Mouse (Mus musculus) midbrain, embryonic 12.5 days (tissue): ENCODE data around the gene Exoc5. TPM values are rescaled to one million over a fixed set of nuclear protein-coding genes. Genes with fewer than 3 reads are reported as not detected.

Experiments
- ATAC-seq: fragments of 200-750 bp; cut with Nextera tagmentation; 2 replicates; pipeline ENCODE4 v1.8.0; 2017; ENCODE audit warnings: low read depth, moderate TSS enrichment, moderate library complexity; ENCODE audit not compliant: low FRiP score
- H3K27ac ChIP-seq: fragments of 300-500 bp; sonication (generic); replicated peaks from 2 replicates; pipeline ENCODE4 v1.5.1; 2016; ENCODE audit warnings: mild to moderate bottlenecking
- H3K27me3 ChIP-seq: fragments of 300-500 bp; sonication (generic); 2 replicates; pipeline ENCODE4 v1.6.1; 2016; ENCODE audit warnings: mild to moderate bottlenecking
- H3K36me3 ChIP-seq: fragments of 300-500 bp; sonication (generic); 2 replicates; pipeline ENCODE4 v1.6.1; 2016
- H3K4me1 ChIP-seq: fragments of 300-500 bp; sonication (generic); 2 replicates; pipeline ENCODE4 v1.6.1; 2016
- H3K4me2 ChIP-seq: fragments of 300-500 bp; sonication (generic); replicated peaks from 2 replicates; pipeline ENCODE4 v1.6.1; 2016; ENCODE audit warnings: mild to moderate bottlenecking, moderate library complexity
- H3K4me3 ChIP-seq: fragments of 300-500 bp; sonication (generic); 2 replicates; pipeline ENCODE4 v1.5.1; 2016; ENCODE audit warnings: mild to moderate bottlenecking
- H3K9ac ChIP-seq: fragments of 300-500 bp; sonication (generic); replicated peaks from 2 replicates; pipeline ENCODE4 v1.6.1; 2016; ENCODE audit warnings: mild to moderate bottlenecking, moderate library complexity
- H3K9me3 ChIP-seq: fragments of 300-500 bp; sonication (generic); 2 replicates; pipeline ENCODE4 v1.6.1; 2016; ENCODE audit warnings: mild to moderate bottlenecking
- WGBS: fragments of 180-500 bp; shearing (Covaris S2); methylation state at CpG from one replicate; pipeline ENCODE4 v1.1.7; 2016; 5-methylcytosine and 5-hydroxymethylcytosine counted together
- polyA plus RNA-seq: library from polyadenylated mRNA; unstranded; fragments of >200 nt; fragmentation: Nextera tagmentation; extraction: Ambion mirVana; gene quantifications from 2 replicates; pipeline ENCODE4 v1.2.1, GENCODE M21; 2016

Exoc5 gene
- polyA plus RNA-seq, 1 experiment from 2014 or later, result 106 TPM

DNA sequence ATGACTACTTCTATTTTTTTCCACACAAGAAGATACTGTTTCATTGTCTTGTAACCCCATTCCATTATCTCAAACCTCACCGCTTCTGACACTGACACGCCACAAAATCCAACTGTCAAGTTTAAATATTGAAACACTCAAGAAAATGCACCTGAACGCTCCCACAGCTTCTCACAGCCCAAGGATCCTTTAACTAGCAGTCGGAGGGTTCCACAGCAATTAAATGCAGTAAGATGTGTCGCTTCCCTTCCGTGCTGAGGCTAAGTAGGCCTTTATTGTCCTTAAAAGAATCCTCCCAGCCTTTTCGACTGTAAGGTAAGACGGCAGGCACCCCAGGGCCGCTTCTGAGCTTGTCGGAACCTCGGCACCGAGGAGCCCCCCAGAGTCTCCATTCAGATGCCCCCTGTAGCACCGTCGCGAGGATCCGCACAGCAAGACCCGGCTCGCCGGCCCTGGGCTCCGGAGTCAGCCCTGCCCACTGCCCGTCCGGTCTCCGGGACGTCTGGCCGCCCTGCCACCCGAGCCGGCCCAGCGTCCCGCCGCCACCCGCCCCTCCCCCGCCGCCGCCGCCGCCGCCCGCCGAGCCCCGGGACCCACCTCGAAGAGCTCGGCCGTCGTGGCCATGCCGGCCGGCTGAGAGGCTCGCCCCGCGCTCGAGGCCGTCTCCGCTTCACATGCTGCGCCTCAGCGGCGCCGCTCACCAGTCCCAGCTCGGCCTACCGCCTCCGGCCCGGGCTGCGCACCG, 752 bp downstream of the Exoc5 start, which contains the start of gene Ap5m1:
Gene Ap5m1, plus strand, starts transcription at position 569 of the 745 bp plus-strand sequence.
- no peaks in the 10 kb centered on the region for H3K9me3 ChIP-seq
- peak within 1 kb of the TSS; percentile 81 for H3K4me2 ChIP-seq
- no peaks in the 10 kb centered on the region for H3K27me3 ChIP-seq
- H3K4me3 ChIP-seq, result peak within 1 kb of the TSS; percentile 97
- H3K27ac ChIP-seq, result peak within 1 kb of the TSS; percentile 100
- H3K4me1 ChIP-seq, result peaks cover 23% of the 10 kb centered on the region
- no peaks in the 10 kb centered on the region for H3K36me3 ChIP-seq
- peak; percentile 59; the same call in 1 of the 2 replicates for ATAC-seq
- H3K9ac ChIP-seq, result peak within 1 kb of the TSS; percentile 96
- under 1% methylated on average over 51 of the region's 62 CpGs for WGBS

GRCm38 (mm10) chr14:49063838-49064237, 2.6 kb downstream of the Exoc5 start:
- 0 out of 2 replicates have a peak overlapping the region, but pooled peaks have one; percentile 24 for H3K9ac ChIP-seq
- H3K27me3 ChIP-seq, result no peaks in the 10 kb centered on the region
- no peak overlapping the region for H3K4me3 ChIP-seq
- no peak for ATAC-seq
- H3K27ac ChIP-seq, result no peak overlapping the region
- peaks cover 21% of the 10 kb centered on the region for H3K4me1 ChIP-seq
- H3K36me3 ChIP-seq, result no peaks in the 10 kb centered on the region
- peak overlapping the region; percentile 43 for H3K4me2 ChIP-seq
- H3K9me3 ChIP-seq, result no peaks in the 10 kb centered on the region
- WGBS, result 78% methylated on average over 2 of the region's 2 CpGs

GRCm38 (mm10) chr14:49049492-49049891, 17.0 kb downstream of the Exoc5 start:
- Histone ChIP-seq H3K4me1 (no peaks in the 10 kb centered on the region), H3K27me3 (no peaks in the 10 kb centered on the region), H3K9me3 (no peaks in the 10 kb centered on the region), H3K9ac (no peak overlapping the region), H3K27ac (no peak overlapping the region), H3K4me2 (no peak overlapping the region), H3K4me3 (no peak overlapping the region), H3K36me3 (peaks cover 15% of the 10 kb centered on the region)
- no peak for ATAC-seq

DNA sequence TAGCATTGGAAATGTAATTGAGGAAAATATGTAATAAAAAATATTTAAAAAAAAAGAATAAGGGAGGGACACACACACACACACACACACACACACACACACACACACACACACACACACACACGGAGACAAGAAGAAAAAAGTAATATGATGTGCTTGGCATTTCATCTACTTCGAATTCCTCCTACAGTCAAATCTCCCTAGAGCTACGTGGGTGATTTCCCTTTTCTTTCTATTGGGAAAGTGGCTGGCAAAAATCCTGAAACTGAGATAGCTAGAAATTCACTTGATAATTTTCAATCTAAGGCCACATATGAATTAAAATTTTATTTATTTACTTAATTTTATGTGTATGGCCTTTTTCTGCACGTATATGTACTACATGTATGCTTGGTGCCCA, 20.8 kb downstream of the Exoc5 start:
- Histone ChIP-seq H3K27me3 (no peaks in the 10 kb centered on the region), H3K4me1 (no peaks in the 10 kb centered on the region), H3K36me3 (peaks cover 8% of the 10 kb centered on the region), H3K27ac (no peak overlapping the region), H3K4me2 (no peak overlapping the region), H3K9me3 (no peaks in the 10 kb centered on the region), H3K4me3 (no peak overlapping the region), H3K9ac (no peak overlapping the region)
- no peak for ATAC-seq
- WGBS, result over 99% methylated on average over 4 of the region's 4 CpGs

GRCm38 (mm10) chr14:49028991-49029390, 37.5 kb downstream of the Exoc5 start:
- ATAC-seq, result no peak
- Histone ChIP-seq H3K36me3 (peaks cover 27% of the 10 kb centered on the region), H3K4me1 (no peaks in the 10 kb centered on the region), H3K9me3 (no peaks in the 10 kb centered on the region), H3K9ac (no peak overlapping the region), H3K4me2 (no peak overlapping the region), H3K4me3 (no peak overlapping the region), H3K27ac (no peak overlapping the region), H3K27me3 (no peaks in the 10 kb centered on the region)
- 91% methylated on average over 5 of the region's 5 CpGs for WGBS

DNA sequence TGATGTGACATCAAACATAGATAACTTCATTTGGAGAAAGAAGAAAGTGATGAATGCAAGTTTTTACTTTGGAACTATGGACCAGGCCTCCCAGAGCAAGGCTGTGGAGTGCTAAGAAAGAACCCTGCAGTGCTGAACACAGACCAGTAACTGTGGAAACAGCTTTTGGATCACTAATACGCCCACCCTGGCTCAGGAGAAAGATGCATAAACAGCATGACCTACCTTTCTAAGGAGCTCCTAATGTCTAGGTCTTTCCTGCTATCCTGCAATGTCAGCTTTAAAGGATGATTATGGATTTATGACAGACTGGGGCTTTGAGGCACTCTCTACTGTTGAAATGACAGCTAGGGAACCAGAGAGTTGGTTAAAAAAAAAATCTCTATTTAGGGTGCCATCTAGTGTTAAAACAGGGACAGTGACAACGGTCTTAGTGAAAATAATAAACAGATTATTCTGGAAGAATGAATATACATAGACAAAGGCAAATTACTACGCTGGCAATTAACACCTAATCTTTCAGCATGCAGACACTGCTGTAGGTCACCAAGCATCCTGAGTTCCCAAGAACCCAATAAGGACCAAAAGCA, 38.6 kb downstream of the Exoc5 start:
- H3K4me3 ChIP-seq, result no peak overlapping the region
- no peak for ATAC-seq
- no peak overlapping the region for H3K27ac ChIP-seq
- 75% methylated on average over 3 of the region's 3 CpGs for WGBS
- H3K36me3 ChIP-seq, result peaks cover 26% of the 10 kb centered on the region
- H3K4me2 ChIP-seq, result no peak overlapping the region
- H3K9ac ChIP-seq, result no peak overlapping the region
- H3K27me3 ChIP-seq, result no peaks in the 10 kb centered on the region
- no peaks in the 10 kb centered on the region for H3K4me1 ChIP-seq
- no peaks in the 10 kb centered on the region for H3K9me3 ChIP-seq

DNA sequence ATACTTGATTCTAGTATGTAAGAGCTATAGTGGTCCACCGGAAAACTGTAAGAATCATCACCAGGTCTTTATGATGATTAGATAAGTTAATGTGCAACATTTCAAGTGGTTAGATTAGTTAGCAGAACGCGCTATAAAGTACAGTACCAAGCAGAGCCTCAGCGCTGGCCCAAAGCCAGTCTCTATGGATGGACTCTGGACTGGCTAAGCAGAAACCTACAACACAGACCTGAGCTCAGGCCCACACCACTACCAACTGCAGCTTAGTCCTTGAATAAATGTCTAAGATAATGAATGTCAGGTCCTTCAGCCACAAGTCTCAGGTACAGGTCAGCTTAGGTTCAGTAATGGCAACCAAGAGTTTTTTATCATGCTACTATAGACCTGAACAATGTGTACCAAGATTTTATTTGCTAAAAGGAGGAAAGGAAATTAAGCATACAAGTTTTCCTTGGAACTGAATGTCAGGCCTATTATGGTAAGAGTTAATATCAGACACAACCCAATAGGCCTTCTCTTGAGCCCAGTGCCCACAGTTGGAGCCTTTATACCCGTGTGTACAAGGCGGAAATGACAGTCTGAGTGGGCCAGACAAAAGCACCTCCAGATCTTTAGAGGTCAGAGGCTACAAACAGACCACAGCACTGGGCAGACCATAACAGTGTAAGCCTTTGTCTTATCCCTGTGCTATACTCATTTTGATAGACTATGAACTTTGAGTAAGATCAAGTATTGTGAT, 39.2 kb downstream of the Exoc5 start:
- WGBS, result 89% methylated on average over 6 of the region's 6 CpGs
- no peaks in the 10 kb centered on the region for H3K9me3 ChIP-seq
- H3K36me3 ChIP-seq, result peaks cover 22% of the 10 kb centered on the region
- no peaks in the 10 kb centered on the region for H3K27me3 ChIP-seq
- no peak overlapping the region for H3K4me2 ChIP-seq
- H3K27ac ChIP-seq, result no peak overlapping the region
- H3K9ac ChIP-seq, result no peak overlapping the region
- no peak overlapping the region for H3K4me3 ChIP-seq
- ATAC-seq, result no peak
- H3K4me1 ChIP-seq, result no peaks in the 10 kb centered on the region

- Histone ChIP-seq H3K27me3 (no peaks in the 10 kb centered on the region), H3K27ac (no peak overlapping the region), H3K4me3 (no peak overlapping the region), H3K9me3 (no peaks in the 10 kb centered on the region), H3K4me1 (no peaks in the 10 kb centered on the region), H3K36me3 (peaks cover 39% of the 10 kb centered on the region), H3K9ac (no peak overlapping the region), H3K4me2 (no peak overlapping the region)
- 90% methylated on average over 5 of the region's 5 CpGs for WGBS
- ATAC-seq, result no peak
These were observed 46.7 kb downstream of the Exoc5 start for GRCm38 (mm10) chr14:49019765-49020164.

- Histone ChIP-seq H3K4me3 (no peak overlapping the region), H3K9ac (no peak overlapping the region), H3K36me3 (peaks cover 5% of the 10 kb centered on the region; the same call in 1 of the 2 replicates), H3K27ac (no peak overlapping the region), H3K9me3 (no peaks in the 10 kb centered on the region), H3K4me1 (no peaks in the 10 kb centered on the region), H3K27me3 (no peaks in the 10 kb centered on the region), H3K4me2 (no peak overlapping the region)
- 74% methylated on average over 2 of the region's 2 CpGs for WGBS
- ATAC-seq, result no peak
These were observed 57.9 kb downstream of the Exoc5 start for GRCm38 (mm10) chr14:49008399-49009189.

- no peak overlapping the region for H3K4me2 ChIP-seq
- H3K9ac ChIP-seq, result no peak overlapping the region
- no peaks in the 10 kb centered on the region for H3K4me1 ChIP-seq
- H3K4me3 ChIP-seq, result no peak overlapping the region
- no peak for ATAC-seq
- no peaks in the 10 kb centered on the region for H3K9me3 ChIP-seq
- 88% methylated on average over 2 of the region's 2 CpGs for WGBS
- no peaks in the 10 kb centered on the region for H3K27me3 ChIP-seq
- H3K36me3 ChIP-seq, result peaks cover 3% of the 10 kb centered on the region; the same call in 1 of the 2 replicates
- H3K27ac ChIP-seq, result no peak overlapping the region
These were observed 58.5 kb downstream of the Exoc5 start for GRCm38 (mm10) chr14:49007979-49008378.

DNA sequence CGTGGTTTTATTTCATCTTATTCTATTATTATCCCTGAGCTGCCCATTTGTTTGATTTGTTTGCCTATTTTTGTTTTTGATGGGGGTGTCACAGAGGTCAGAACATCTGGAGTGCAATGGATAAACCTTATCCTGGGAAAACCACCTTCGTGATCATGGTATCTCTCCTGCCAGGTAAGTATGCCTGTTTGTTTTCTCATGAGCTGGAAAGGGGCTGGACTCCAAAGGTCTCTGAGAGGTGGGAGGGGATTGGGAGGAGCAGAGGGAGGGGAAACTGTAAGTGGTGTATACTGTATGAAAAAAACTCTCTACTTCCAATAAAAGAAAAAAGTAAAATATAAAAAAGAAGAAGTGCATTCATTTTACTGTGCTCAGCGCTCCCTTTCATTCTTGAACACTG, 64.8 kb downstream of the Exoc5 start:
- no peak overlapping the region for H3K4me3 ChIP-seq
- no peak overlapping the region for H3K4me2 ChIP-seq
- H3K27me3 ChIP-seq, result no peaks in the 10 kb centered on the region
- H3K9me3 ChIP-seq, result no peaks in the 10 kb centered on the region
- H3K9ac ChIP-seq, result no peak overlapping the region
- no peaks in the 10 kb centered on the region for H3K36me3 ChIP-seq
- 81% methylated on average over 3 of the region's 3 CpGs for WGBS
- H3K27ac ChIP-seq, result no peak overlapping the region
- peaks cover 2% of the 10 kb centered on the region; the same call in 1 of the 2 replicates for H3K4me1 ChIP-seq
- no peak for ATAC-seq
